Mouse (Mus musculus) lung, postnatal 10 days (tissue): ENCODE results near the gene Gpatch8.

ENCODE experiments used
- DNase-seq: peaks from one replicate; pipeline ENCODE4 v3.0.0; 2021

Gpatch8 gene

DNA sequence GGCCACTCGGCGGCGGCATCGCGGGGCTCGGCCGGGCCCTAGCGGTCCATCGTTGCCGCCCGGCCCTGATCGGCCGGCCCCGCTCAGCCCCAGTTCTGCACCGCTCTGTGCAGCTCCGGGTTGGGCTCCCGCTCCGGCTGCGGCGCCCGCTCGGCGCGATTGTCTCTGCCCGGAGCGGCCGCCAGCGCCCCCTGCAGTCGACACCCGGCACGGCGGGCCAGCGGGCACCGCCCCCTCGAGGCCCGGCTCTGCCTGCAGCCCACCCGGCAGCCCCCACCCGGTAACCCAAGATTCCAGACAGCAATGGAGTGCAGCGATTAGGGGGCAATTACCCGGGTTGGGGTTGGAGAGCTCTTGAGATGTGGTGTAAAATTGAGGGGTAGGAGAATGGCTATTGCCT is 108.7 kb downstream of the Gpatch8 start, which contains the start of gene Fam171a2:
Gene Fam171a2 (minus strand): TSS at position 186 of the 400 bp plus-strand sequence.
- DNase-seq: peak; percentile 88

DNA sequence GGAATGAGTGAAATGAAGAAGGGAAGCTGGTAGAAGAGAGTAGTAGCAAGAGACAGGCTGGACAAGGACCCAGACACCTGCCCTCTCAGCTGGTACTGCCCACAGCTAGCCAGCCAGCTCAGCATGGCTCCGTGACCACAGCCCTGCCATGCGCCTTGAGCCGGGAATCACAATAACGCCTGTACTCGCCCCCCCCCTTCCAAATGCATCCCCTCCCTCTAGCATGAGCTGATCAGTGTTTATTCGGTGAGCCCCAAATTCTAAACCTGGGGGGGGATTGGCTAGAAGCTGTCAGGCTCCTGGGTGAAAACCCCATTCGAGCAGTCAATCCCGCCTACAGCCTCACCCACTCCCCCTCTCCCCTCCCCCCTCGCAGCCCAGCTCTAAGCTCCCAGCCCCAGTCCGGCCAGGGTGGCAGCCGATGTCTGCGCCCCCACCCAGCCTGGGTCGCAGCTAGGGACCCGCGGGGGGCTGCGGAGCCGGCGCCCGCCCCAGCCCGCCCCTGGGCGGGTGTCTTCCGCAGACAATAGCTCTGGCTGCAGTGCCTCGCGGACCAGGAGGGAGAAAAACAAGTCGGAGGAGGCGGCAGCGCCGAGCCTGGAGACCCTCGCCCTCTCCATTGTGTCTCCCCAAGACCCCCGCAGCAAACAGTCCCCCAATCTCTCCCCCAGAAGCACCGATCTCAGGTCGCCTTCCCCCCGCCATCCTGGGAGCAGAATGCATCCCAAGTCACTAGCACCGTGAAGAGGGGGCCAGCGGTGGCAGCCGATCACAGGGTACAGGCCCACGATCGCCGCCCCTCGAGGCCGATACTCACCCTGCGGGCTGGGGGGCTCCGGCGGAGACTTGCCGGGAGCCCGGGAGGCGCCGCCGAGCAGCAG is 109.4 kb downstream of the Gpatch8 start:
- peak; percentile 50 for DNase-seq

- DNase-seq: peak; percentile 74
Measured at GRCm38 (mm10) chr11:102445891-102446361, 110.3 kb downstream of the Gpatch8 start.

- DNase-seq: peak; percentile 81
Measured at GRCm38 (mm10) chr11:102445264-102445890, 110.8 kb downstream of the Gpatch8 start.

DNA sequence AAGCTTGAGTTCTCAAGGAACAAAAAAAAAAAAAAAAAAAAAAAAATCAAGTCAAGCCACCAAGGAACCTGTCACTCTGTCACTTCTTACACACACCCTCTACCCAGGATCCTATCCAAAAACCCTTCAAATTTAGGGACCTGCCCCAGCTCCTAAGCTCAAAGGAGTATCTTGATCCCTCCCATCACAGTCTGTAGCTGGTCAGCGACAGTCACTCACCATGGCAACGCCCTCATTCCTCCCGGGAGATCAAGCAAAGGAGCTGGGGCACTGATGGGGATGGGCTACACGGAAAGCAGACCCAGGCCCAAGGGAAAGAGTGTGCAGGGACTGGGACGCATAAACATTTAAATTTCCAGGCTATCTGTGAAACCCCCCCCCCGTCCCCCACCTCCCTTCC is 111.4 kb downstream of the Gpatch8 start:
- no peak for DNase-seq

DNA sequence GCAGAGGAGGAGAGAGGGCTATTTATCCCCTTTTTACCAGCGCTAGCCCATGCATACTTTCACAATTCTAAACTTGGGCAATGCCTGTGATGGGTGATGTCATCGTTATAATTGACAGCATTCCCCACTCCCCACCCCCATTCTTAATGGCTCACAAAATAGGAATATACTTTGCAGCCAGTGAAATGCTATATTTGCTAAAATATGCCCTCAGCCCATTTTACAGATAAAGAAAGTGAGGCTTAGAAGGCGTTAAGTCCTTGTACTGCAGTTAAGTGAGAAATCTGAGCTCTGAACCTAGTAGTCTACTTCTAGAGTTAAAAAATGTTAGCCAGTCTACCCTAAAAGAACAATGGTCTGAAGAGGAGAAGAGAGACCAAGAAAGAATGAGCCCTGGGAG is 111.9 kb downstream of the Gpatch8 start:
- no peak for DNase-seq

- DNase-seq: no peak
Measured at GRCm38 (mm10) chr11:102443740-102444139, 112.5 kb downstream of the Gpatch8 start.

DNA sequence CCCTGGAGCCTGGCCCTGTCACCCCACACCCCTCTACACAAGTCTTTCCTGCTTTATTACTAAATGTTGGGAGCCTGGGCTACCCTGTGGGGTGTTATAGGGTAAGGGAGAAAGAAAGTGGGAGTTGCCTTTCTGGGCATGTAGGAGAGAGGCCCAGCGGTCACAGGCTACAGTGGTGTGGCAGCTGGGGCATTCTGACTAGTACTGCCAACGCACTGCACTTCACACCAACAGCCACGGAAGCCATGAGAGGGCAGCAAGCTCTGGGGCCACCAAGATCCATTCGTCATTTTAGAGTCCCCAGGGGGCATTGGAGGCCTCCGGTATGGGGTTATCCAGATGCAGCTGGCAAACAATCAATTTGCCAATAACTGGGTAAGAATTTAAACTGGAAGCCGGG is 114.1 kb downstream of the Gpatch8 start:
- DNase-seq: no peak

- no peak for DNase-seq
Measured at GRCm38 (mm10) chr11:102441434-102441833, 114.8 kb downstream of the Gpatch8 start.

DNA sequence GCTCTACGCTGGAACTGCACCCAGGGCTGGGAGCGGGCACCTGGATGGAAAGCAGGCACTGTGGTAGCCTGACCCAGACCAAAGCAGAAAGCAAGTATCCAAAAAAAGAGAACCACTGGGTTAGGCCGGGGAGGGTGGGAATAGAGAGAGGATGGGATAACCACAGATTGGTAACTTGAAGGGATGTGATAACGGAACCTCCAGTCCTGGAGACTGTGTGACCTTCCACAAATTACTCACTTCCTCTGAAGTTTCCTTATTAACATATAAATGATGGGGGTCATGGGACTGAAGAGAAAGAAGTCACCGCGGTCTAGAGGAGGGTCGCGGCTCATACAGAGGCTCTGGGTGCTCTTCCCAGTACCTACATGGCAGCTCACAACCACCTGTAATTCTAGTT is 115.9 kb downstream of the Gpatch8 start:
- DNase-seq: no peak

- DNase-seq: no peak
Measured at GRCm38 (mm10) chr11:102439093-102440082, 116.8 kb downstream of the Gpatch8 start.

DNA sequence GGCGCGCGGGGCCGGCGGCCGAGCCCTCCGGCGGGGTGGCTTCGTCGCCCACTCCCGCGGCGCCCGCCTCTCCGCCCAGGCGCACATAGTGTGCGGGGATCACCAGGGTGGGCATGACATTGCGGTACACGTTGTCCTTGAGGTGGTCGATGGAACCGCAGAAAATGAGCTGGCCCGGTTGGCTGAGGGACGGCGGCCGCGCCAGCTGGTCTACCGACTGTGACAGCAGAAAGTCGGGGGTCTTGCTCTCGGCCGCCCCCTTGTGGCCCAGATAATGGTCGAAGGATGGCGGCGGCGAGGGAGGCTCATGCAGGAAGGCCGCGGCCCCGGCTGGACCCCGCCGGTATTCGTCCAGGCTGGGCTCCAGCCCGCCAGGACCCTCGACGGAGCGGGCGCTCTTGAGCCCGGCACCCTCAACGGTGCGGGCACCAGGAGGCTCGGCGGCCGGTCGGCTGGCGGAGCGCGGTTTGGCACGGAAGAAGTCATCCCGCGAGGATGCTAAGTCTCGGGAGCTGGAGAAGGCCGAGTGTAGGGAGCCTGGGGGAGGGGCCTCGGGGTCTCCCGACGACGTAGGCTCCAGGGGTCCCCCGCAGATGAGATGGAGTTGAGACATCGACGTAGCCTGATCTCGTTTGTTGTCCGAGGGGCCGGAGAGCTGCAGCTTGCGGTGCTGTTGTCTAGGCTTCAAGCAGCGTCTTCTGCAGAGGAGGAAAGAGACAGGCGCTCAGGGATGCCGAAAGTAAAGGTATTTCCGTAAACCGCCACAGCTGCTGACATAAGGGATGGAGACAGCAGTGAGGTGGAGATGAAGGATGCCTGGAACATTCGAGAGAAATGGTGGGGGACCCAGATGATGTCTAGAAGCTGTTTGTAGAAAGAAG is 117.7 kb downstream of the Gpatch8 start:
- DNase-seq: peak; percentile 92

DNA sequence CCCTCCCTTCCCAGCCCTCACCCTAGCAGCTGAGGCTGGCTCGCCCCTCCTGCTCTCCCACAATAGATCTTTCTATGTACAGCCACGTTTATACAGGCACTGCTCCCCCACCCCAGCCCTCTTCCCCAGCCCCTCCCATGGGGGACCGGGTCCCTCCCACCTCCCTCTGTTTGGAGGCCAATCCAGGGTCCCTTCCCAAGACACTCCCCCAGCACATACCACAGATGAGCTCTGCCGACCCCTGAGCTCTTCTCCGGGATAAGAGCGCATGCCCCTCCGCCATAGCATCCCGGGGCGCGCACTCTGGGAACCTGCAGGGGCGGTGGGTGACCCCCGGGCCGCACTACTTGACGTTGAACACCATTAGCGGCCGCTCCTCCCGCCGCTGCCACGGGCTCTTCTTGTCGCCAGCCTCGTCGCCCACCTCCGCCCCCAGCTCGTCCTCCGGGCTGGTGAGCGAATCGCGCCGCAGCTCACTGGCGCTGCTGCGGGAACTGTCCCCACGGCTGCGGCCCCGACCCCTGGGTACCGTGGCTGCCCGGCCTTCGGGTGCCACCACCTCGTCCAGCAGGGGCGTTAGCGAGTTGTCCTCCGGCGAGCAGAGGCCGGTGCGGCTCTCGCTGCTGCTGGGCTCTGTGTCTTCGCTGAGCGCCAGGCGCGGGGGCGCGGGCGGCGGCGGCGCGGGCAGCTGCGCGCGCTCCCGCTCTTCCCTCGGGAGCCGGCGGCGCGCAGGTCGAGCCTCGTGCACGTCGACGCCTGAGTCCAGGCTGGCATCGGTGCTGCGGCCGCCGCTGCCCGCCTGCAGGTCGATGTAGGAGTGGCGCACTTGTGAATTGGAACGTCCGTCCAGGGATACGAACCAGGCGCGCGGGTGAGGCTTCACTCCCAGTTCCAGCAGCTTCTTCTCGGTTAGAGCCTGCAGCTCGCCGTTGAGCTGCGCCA is 118.8 kb downstream of the Gpatch8 start:
- peak; percentile 81 for DNase-seq

- DNase-seq: no peak
Measured at GRCm38 (mm10) chr11:102436471-102436790, 119.8 kb downstream of the Gpatch8 start.

GRCm38 (mm10) chr11:102435754-102436470 is 120.3 kb downstream of the Gpatch8 start:
- no peak for DNase-seq

- no peak for DNase-seq
Measured at GRCm38 (mm10) chr11:102434816-102435705, 121.1 kb downstream of the Gpatch8 start.

- DNase-seq: peak; percentile 92
Measured at GRCm38 (mm10) chr11:102434406-102434805, 121.8 kb downstream of the Gpatch8 start.

GRCm38 (mm10) chr11:102433866-102434265 is 122.3 kb downstream of the Gpatch8 start:
- no peak for DNase-seq

DNA sequence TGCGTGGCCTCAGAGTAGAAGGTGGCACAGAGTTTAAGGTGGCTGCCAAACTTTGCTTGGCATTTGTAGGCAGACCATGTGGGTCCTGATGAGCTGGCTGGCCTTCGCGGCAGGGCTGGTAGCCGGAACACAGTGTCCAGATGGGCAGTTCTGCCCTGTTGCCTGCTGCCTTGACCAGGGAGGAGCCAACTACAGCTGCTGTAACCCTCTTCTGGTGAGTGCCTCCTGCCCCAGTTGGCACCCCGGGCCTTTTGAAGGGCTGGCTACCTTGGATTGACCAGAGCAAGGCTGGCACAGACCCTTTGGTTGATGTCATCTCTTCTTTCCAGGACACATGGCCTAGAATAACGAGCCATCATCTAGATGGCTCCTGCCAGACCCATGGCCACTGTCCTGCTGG is 123.3 kb downstream of the Gpatch8 start:
- no peak for DNase-seq
